Mouse (Mus musculus) retina, adult 2 months (tissue): ENCODE data around the gene Spaca4.

Experiments
- DNase-seq: peaks from one replicate; pipeline ENCODE4 v3.0.0-alpha.2; 2012; ENCODE audit warnings: low read depth, low spot score

Gene Spaca4

GRCm38 (mm10) chr7:45725713-45726112 is at the start of gene Spaca4:
Gene Spaca4, minus strand, starts transcription at chr7:45725813.
- no peak for DNase-seq

GRCm38 (mm10) chr7:45775237-45775636 is 49.6 kb upstream of the Spaca4 start:
- no peak for DNase-seq

GRCm38 (mm10) chr7:45771101-45771500 is 45.5 kb upstream of the Spaca4 start:
- DNase-seq: no peak

GRCm38 (mm10) chr7:45770427-45771082 is 44.9 kb upstream of the Spaca4 start:
- no peak for DNase-seq

GRCm38 (mm10) chr7:45767500-45767899 is 41.9 kb upstream of the Spaca4 start:
- DNase-seq: no peak

- DNase-seq: no peak
Observed at GRCm38 (mm10) chr7:45766764-45767163, 41.2 kb upstream of the Spaca4 start.

GRCm38 (mm10) chr7:45765995-45766394 is 40.4 kb upstream of the Spaca4 start:
- DNase-seq: no peak

- DNase-seq: no peak
Observed at GRCm38 (mm10) chr7:45760151-45760550, 34.5 kb upstream of the Spaca4 start.

- DNase-seq: no peak
Observed at GRCm38 (mm10) chr7:45759400-45759799, 33.8 kb upstream of the Spaca4 start.

GRCm38 (mm10) chr7:45755703-45756102 is 30.1 kb upstream of the Spaca4 start:
- DNase-seq: no peak

GRCm38 (mm10) chr7:45750162-45750561 is 24.5 kb upstream of the Spaca4 start:
- DNase-seq: no peak

GRCm38 (mm10) chr7:45749401-45749800 is 23.8 kb upstream of the Spaca4 start:
- DNase-seq: no peak

GRCm38 (mm10) chr7:45748110-45748509 is 22.5 kb upstream of the Spaca4 start:
- DNase-seq: no peak

GRCm38 (mm10) chr7:45747450-45747849 is 21.8 kb upstream of the Spaca4 start:
- DNase-seq: no peak

- no peak for DNase-seq
Observed at GRCm38 (mm10) chr7:45746518-45746917, 20.9 kb upstream of the Spaca4 start.

- DNase-seq: peak; percentile 63
Observed at GRCm38 (mm10) chr7:45744387-45744786, 18.8 kb upstream of the Spaca4 start.

GRCm38 (mm10) chr7:45742338-45742737 is 16.7 kb upstream of the Spaca4 start:
- no peak for DNase-seq

GRCm38 (mm10) chr7:45741777-45742176 is 16.2 kb upstream of the Spaca4 start:
- no peak for DNase-seq

- no peak for DNase-seq
Observed at GRCm38 (mm10) chr7:45741308-45741707, 15.7 kb upstream of the Spaca4 start.

- DNase-seq: no peak
Observed at GRCm38 (mm10) chr7:45739820-45740219, 14.2 kb upstream of the Spaca4 start.

- peak; percentile 77 for DNase-seq
Observed at GRCm38 (mm10) chr7:45739162-45739763, 13.7 kb upstream of the Spaca4 start.

GRCm38 (mm10) chr7:45733477-45733876 is 7.9 kb upstream of the Spaca4 start:
- DNase-seq: no peak

- DNase-seq: no peak
Observed at GRCm38 (mm10) chr7:45730727-45731431, 5.3 kb upstream of the Spaca4 start.
